1 mouse cellular context compared by ENCODE assay signal in the genomic region with DNA sequence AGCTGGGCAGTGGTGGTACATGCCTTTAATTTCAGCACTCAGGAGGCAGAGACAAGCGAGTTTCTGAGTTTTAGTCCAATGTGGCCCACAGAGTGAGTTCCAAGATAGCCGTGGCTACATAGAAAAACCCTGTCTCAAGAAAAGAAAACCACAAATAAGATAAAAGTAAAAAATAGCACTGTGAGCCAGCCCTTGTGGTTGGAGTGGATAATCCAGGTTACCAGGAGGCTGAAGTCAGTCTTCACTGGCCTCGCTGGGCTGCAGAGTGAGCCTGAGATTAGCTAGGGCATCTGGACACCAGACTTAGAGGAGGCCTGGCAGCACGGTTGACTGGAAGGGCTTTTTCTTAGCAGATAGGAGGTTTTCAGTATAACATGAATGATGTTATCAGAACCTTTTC.
TF ChIP-seq lines count a peak whose summit lies in the region.

No protein-coding gene starts in this region.

TF ChIP-seq in MEL, 35 proteins besides CTCF, POLR2A, EP300 and RAD21 (continued from another document):
- TF ChIP-seq MEF2A (IDR thresholded peaks at IDR 0.05; ENCODE audit: extremely low read depth, insufficient replicate concordance, low read depth, low read length, poor library complexity, severe bottlenecking), result peak; percentile 81; the same call in 1 of the 2 replicates
- TF ChIP-seq ELF1 (IDR thresholded peaks at IDR 0.05; ENCODE audit: low read depth, low read length), result no peak
- peak; percentile 46; the same call in 1 of the 2 replicates for TF ChIP-seq ETS1 (IDR thresholded peaks at IDR 0.05; ENCODE audit: low read depth, low read length)
- no peak for TF ChIP-seq CHD2 (IDR thresholded peaks at IDR 0.05; ENCODE audit: low read length)
- peak; percentile 42 for TF ChIP-seq GATA1 (IDR thresholded peaks at IDR 0.05; ENCODE audit: low read depth, low read length)
- TF ChIP-seq ZNF384 (IDR thresholded peaks at IDR 0.05; ENCODE audit: low read depth, low read length), result no peak
- TF ChIP-seq CHD1 (IDR thresholded peaks at IDR 0.05; ENCODE audit: low read depth, low read length), result no peak
- TF ChIP-seq USF1 (IDR thresholded peaks at IDR 0.05; ENCODE audit: low read depth, low read length), result no peak
TF ChIP-seq in MEL: peak in this region for 10.
